Mouse (Mus musculus) intestine, postnatal 0 days (tissue): ENCODE results near the gene Cabp7. TPM values are rescaled to one million over a fixed set of nuclear protein-coding genes. Genes with fewer than 3 reads are reported as not detected.

Source experiments
- ATAC-seq: fragments of 200-750 bp; cut with Nextera tagmentation; 2 replicates; pipeline ENCODE4 v1.8.0; 2017; ENCODE audit warnings: mild to moderate bottlenecking, moderate TSS enrichment, moderate library complexity
- H3K27ac ChIP-seq: fragments of 300-500 bp; sonication (generic); 2 replicates; pipeline ENCODE4 v1.5.1; 2014; ENCODE audit warnings: mild to moderate bottlenecking, low read depth, low read length, moderate library complexity
- H3K27me3 ChIP-seq: fragments of 300-500 bp; sonication (generic); replicated peaks from 2 replicates; pipeline ENCODE4 v1.6.1; 2014; ENCODE audit warnings: low read length, mixed read lengths; ENCODE audit not compliant: control insufficient read depth, insufficient read depth
- H3K36me3 ChIP-seq: fragments of 300-500 bp; sonication (generic); 2 replicates; pipeline ENCODE4 v1.6.1; 2014; ENCODE audit warnings: mild to moderate bottlenecking, moderate library complexity; ENCODE audit not compliant: control insufficient read depth, insufficient read depth
- H3K4me1 ChIP-seq: fragments of 300-500 bp; sonication (generic); replicated peaks from 2 replicates; pipeline ENCODE4 v1.6.1; 2014; ENCODE audit warnings: antibody characterized with exemption, low read length, mixed read lengths; ENCODE audit not compliant: control insufficient read depth, insufficient read depth
- H3K4me2 ChIP-seq: fragments of 300-500 bp; sonication (generic); replicated peaks from 2 replicates; pipeline ENCODE4 v1.6.1; 2014; ENCODE audit warnings: low read depth, mild to moderate bottlenecking, moderate library complexity
- H3K4me3 ChIP-seq: fragments of 300-500 bp; sonication (generic); 2 replicates; pipeline ENCODE4 v1.5.1; 2014; ENCODE audit warnings: low read depth, low read length
- H3K9ac ChIP-seq: fragments of 300-500 bp; sonication (generic); 2 replicates; pipeline ENCODE4 v1.6.1; 2014; ENCODE audit warnings: mild to moderate bottlenecking, low read depth, low read length
- H3K9me3 ChIP-seq: fragments of 300-500 bp; sonication (generic); 2 replicates; pipeline ENCODE4 v1.6.1; 2016; ENCODE audit warnings: mixed run types; ENCODE audit not compliant: control insufficient read depth
- CTCF ChIP-seq: sonication (generic); IDR thresholded peaks from 2 replicates; pipeline ENCODE4 v1.5.1; 2016; ENCODE audit warnings: low read depth, mild to moderate bottlenecking, control low read depth, antibody characterized with exemption, moderate library complexity
- WGBS: fragments of 180-500 bp; shearing (Covaris S2); extraction: QIAGEN DNeasy Blood & Tissue Kit; methylation state at CpG from one replicate; pipeline ENCODE4 v1.1.7; 2014; 5-methylcytosine and 5-hydroxymethylcytosine counted together
- polyA plus RNA-seq: library from polyadenylated mRNA; unstranded; fragments of >200 nt; fragmentation: Nextera tagmentation; extraction: Ambion mirVana; gene quantifications from 2 replicates; pipeline ENCODE4 v1.2.1, GENCODE M21; 2015

The Cabp7 gene
- polyA plus RNA-seq, 1 experiment from 2014 or later: 0.10 TPM

DNA sequence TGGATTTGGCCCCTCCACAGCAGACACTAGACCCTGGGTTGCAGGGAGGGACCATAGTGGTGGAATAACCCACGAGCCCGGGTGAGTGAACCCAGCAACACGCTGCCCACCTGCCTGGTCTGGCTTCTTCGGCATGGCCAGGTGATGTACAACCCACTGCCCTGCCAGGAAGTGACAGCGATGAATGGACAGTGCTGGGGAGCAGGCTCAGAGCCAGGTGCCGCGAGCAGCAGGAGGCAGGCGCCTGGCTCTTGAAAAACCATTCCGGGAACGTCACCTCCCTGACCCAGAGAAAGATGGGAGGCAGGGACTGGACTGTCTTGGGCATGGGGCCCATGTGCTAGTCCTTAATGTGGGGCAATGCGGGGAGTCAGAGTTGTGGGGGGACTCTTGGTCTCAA lies 8.3 kb upstream of the Cabp7 start:
- no peaks in the 10 kb centered on the region for H3K4me1 ChIP-seq
- H3K4me3 ChIP-seq: no peak overlapping the region
- H3K27me3 ChIP-seq: peaks cover 11% of the 10 kb centered on the region
- H3K9me3 ChIP-seq: no peaks in the 10 kb centered on the region
- no peak for TF ChIP-seq CTCF
- 69% methylated on average over 11 of the region's 11 CpGs for WGBS
- no peaks in the 10 kb centered on the region for H3K36me3 ChIP-seq
- no peak overlapping the region for H3K4me2 ChIP-seq
- H3K27ac ChIP-seq: no peak overlapping the region
- no peak overlapping the region for H3K9ac ChIP-seq
- no peak for ATAC-seq

DNA sequence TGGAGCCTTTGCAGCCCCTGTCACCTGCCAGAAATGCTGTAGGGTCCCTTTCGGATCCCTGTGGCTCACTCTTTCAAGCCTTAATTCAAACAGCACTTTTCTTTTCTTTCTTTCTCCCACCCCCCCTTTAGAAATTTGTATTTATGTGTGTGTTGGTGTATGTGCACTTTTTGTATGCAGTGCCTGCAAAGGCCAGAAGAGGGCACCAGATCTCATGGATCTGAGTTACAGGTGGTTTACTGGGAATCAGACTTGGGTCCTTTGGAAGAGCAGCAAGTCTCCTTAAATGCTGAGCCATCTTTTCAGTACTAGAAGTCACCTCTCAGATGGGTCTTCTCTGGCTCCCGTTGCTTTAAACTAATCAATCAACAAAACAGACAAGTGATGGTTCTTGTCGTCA lies 7.5 kb upstream of the Cabp7 start:
- no peak for ATAC-seq
- no peak overlapping the region for H3K4me3 ChIP-seq
- H3K36me3 ChIP-seq: no peaks in the 10 kb centered on the region
- no peaks in the 10 kb centered on the region for H3K4me1 ChIP-seq
- H3K27me3 ChIP-seq: peaks cover 20% of the 10 kb centered on the region
- H3K27ac ChIP-seq: no peak overlapping the region
- WGBS: 83% methylated on average over 3 of the region's 3 CpGs
- H3K9ac ChIP-seq: no peak overlapping the region
- peak; percentile 48 for TF ChIP-seq CTCF
- no peaks in the 10 kb centered on the region for H3K9me3 ChIP-seq
- H3K4me2 ChIP-seq: no peak overlapping the region

DNA sequence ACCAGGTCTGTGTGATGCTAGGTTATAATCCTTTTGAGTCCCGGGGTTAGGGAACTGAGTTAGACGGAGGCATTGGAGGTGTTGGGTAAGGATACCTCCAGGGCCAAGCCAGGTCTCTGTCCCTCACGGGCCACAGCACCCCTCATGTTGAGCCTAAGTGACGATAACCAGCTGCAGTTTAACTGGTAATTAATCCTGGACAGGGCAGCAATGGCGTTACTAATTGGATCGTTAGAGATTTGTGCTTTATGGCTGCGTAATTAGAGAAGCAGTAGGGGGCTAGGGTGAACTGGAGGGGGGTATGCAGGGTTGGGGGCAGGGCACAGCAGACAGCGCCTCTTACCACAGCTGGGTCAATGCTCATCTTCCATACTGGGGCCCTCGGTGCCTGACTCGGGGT lies 6.3 kb upstream of the Cabp7 start:
- peaks cover 32% of the 10 kb centered on the region for H3K27me3 ChIP-seq
- no peak for TF ChIP-seq CTCF
- no peak for ATAC-seq

DNA sequence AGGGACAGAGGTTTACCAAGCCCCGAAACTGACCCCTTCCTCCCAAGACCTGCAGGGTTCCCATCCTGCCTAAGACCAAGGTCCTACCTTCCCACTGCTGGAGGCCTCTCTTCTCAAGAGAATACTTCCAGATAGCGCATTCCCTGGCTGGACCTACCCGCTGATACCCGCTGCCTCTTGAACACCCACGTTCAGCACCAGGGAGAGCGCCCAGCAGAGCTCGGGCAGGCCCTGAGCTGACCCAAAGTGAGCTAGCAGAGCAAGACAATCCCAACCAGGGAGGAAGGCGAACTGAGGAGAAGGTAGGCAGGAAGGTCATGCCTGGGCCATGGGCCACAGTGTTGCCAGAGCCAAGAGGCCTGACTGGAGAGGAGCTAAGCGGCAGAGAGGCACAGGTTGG lies 3.7 kb upstream of the Cabp7 start:
- 0 out of 2 replicates have a peak, but pooled peaks have one; percentile 17 for ATAC-seq
- peaks cover 55% of the 10 kb centered on the region for H3K27me3 ChIP-seq

More for the DNA sequence above, 6.3 kb upstream of the Cabp7 start:
- Histone ChIP-seq H3K9ac (no peak overlapping the region), H3K9me3 (no peaks in the 10 kb centered on the region), H3K4me3 (no peak overlapping the region), H3K4me1 (no peaks in the 10 kb centered on the region), H3K36me3 (no peaks in the 10 kb centered on the region), H3K27ac (no peak overlapping the region), H3K4me2 (no peak overlapping the region)
- 46% methylated on average over 10 of the region's 10 CpGs for WGBS

DNA sequence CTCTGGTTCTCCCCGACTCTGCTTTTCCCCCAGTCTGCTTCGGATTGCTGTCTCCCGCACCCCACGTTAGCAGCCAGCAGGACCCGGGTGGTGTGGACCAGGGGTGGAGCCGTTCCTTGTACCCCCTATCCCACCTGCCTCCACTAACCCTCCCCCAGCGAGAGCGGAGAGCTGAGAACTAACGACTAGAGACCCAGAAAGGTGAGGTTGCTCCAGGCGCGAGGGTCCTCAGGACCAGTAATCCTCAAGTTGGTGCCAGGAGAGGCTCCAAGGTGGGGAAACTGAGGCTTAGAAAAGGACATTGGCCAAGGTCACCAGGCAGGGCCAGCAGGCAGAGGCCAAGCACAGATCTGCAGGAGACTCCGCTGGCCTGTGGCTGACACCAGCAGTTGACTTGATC lies 707 bp upstream of the Cabp7 start:
- H3K27me3 ChIP-seq: peaks cover 68% of the 10 kb centered on the region
- H3K4me3 ChIP-seq: peak overlapping the region; percentile 51
- WGBS: under 1% methylated on average over 12 of the region's 12 CpGs
- no peaks in the 10 kb centered on the region for H3K4me1 ChIP-seq
- peak overlapping the region; percentile 87 for H3K4me2 ChIP-seq
- no peak overlapping the region for H3K9ac ChIP-seq
- TF ChIP-seq CTCF: no peak
- no peaks in the 10 kb centered on the region for H3K36me3 ChIP-seq
- H3K27ac ChIP-seq: no peak overlapping the region
- H3K9me3 ChIP-seq: no peaks in the 10 kb centered on the region
- ATAC-seq: no peak

More for the DNA sequence above, 3.7 kb upstream of the Cabp7 start:
- H3K9me3 ChIP-seq: no peaks in the 10 kb centered on the region
- no peak for TF ChIP-seq CTCF
- H3K9ac ChIP-seq: no peak overlapping the region
- no peaks in the 10 kb centered on the region for H3K4me1 ChIP-seq
- H3K36me3 ChIP-seq: no peaks in the 10 kb centered on the region
- no peak overlapping the region for H3K4me2 ChIP-seq
- 4% methylated on average over 9 of the region's 9 CpGs for WGBS
- no peak overlapping the region for H3K27ac ChIP-seq
- H3K4me3 ChIP-seq: no peak overlapping the region

DNA sequence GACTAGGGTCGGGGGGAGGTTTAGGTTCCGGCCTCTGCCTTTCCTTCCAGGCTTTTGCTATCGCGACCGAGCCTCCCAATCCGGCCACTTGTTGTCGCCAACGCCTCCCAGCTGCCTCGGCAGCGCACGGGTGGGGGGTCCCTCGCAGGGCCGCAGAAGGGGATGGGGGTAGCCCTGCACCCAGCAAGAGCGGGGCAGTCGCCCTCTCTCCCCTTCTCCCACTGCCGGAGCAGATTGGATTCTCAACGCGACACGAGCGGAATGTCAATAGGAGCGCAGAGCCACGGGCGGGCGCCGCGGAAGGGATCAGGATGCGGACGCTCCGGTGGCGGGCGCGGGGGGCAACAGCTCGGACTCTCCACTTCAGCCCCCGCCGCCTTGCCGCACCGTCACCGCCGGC lies 609 bp downstream of the Cabp7 start:
- no peak overlapping the region for H3K9ac ChIP-seq
- 0% methylated on average over 35 of the region's 39 CpGs for WGBS
- H3K36me3 ChIP-seq: no peaks in the 10 kb centered on the region
- no peak for ATAC-seq
- H3K4me2 ChIP-seq: peak overlapping the region; percentile 87
- H3K4me3 ChIP-seq: peak overlapping the region; percentile 51
- no peaks in the 10 kb centered on the region for H3K4me1 ChIP-seq
- peaks cover 68% of the 10 kb centered on the region for H3K27me3 ChIP-seq
- H3K27ac ChIP-seq: no peak overlapping the region
- TF ChIP-seq CTCF: no peak
- H3K9me3 ChIP-seq: no peaks in the 10 kb centered on the region

DNA sequence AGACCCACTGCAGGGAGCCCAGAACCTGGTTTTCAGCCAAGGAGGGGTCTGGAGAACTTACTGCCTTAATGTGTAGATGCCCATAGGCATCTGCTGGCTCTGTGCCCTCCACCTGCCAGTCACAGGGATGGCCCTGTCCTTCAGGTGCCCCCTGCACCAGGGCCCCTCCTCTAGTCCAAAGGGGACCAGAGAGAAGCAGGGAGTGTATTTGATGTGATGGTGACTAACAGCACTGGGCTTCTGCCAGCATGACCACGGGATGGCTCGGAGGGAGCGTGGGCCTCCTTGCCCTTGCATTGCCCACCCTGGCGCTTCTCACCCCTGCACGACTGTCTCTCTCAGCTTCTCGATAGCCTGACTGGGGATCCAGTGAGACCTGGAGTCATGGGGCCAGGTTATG lies 1.9 kb downstream of the Cabp7 start:
- Histone ChIP-seq H3K4me3 (no peak overlapping the region), H3K4me1 (no peaks in the 10 kb centered on the region), H3K36me3 (no peaks in the 10 kb centered on the region), H3K27ac (no peak overlapping the region), H3K9ac (no peak overlapping the region), H3K4me2 (no peak overlapping the region), H3K27me3 (peaks cover 60% of the 10 kb centered on the region), H3K9me3 (no peaks in the 10 kb centered on the region)
- 74% methylated on average over 6 of the region's 6 CpGs for WGBS
- TF ChIP-seq CTCF: no peak
- no peak for ATAC-seq
